ENCODE assay signal across 8 mouse cellular contexts in the genomic region with DNA sequence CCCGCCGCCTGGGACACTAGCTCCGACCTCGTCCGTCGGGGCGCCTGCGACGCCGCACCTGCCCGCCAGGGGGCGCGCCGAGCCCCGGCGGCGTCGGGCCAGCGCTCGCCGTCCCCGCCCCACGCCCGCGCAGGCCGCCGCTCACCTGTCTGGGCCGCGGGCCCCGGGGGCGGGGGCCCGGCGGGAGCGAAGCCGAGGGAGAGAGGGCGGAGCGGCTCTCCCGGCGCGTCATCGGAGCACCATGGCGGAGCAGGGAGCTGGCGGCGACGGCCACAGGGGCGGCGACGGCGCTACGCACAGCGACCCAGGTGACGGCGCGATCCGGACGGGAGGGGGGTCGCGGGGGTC. TPM values are rescaled to one million over a fixed set of nuclear protein-coding genes. Genes with fewer than 3 reads are reported as not detected.
DNase-seq lines count a peak whose midpoint lies in the region; ATAC-seq and TF ChIP-seq lines count a peak whose summit lies in the region.

No protein-coding gene starts in this region.

- no peak for TF ChIP-seq POLR2A in ES-Bruce4 (IDR thresholded peaks at IDR 0.05; ENCODE audit: insufficient read depth, low read length)

- H3K27ac ChIP-seq in ES-Bruce4 (ENCODE audit: insufficient read depth, low read length), result no peak overlapping the region

- peak; percentile 69 for ATAC-seq in erythroblast, adult 5-6 weeks (replicated peaks; ENCODE audit: low FRiP score, poor library complexity, severe bottlenecking)

- TF ChIP-seq CTCF in ES-Bruce4 (IDR thresholded peaks at IDR 0.05; ENCODE audit: low read depth, low read length), result peak; percentile 47

- no peaks in the 10 kb centered on the region for H3K9me3 ChIP-seq in ES-Bruce4 (replicated peaks; ENCODE audit: control insufficient read depth, insufficient read depth, low read length, poor library complexity, severe bottlenecking)

- peak; percentile 71 to 77 for DNase-seq in adrenal gland, postnatal 36 days
- peak; percentile 65 to 67 for DNase-seq in heart, postnatal 14 days
- peak; percentile 73 to 85 for DNase-seq in kidney, postnatal 4 days
- DNase-seq in lung, postnatal 14 days, result peak; percentile 70
- DNase-seq in retina, embryonic 14.5 days (ENCODE audit: low spot score), result peak; percentile 65
- DNase-seq in urinary bladder, postnatal 4 days (ENCODE audit: low spot score in 2 of 2), result peak; percentile 61 to 64

- peak overlapping the region; percentile 91 for H3K9ac ChIP-seq in ES-Bruce4 (ENCODE audit: low read depth, poor library complexity, severe bottlenecking)

- H3K27me3 ChIP-seq in ES-Bruce4 (ENCODE audit: control insufficient read depth, insufficient read depth, low read length, poor library complexity, severe bottlenecking), result no peaks in the 10 kb centered on the region

- intact Hi-C loops in heart, postnatal 14 days (cut with DNase I), result no loop called here

- peak overlapping the region; percentile 80 for H3K4me3 ChIP-seq in ES-Bruce4 (ENCODE audit: low read depth, low read length)

- H3K36me3 ChIP-seq in ES-Bruce4 (ENCODE audit: control insufficient read depth, insufficient read depth, low read length, poor library complexity, severe bottlenecking), result no peaks in the 10 kb centered on the region

- H3K4me1 ChIP-seq in ES-Bruce4 (ENCODE audit: control insufficient read depth, insufficient read depth, low read length), result peaks cover 1% of the 10 kb centered on the region

- TF ChIP-seq EP300 in ES-Bruce4 (IDR thresholded peaks at IDR 0.05; ENCODE audit: insufficient read depth, low read depth, low read length), result no peak

RNA-seq across cellular contexts. Expression of gene Map7, which starts 0.5 kb away (rescaled TPM):
- 108 and 126 TPM in 2 replicates for polyA plus RNA-seq in ES-Bruce4 (2011; ENCODE audit: insufficient read depth, insufficient read length, low read depth, missing spikeins)
- 10 to 100 TPM; 15.1 to 17.9 TPM for total RNA-seq in adrenal gland, postnatal 36 days (2021)
- 0.96 TPM in 1 of 2 replicates, not detected in the other for total RNA-seq in erythroblast, adult 5-6 weeks (2015; ENCODE audit: low replicate concordance)
- total RNA-seq in erythroblast, adult 5-6 weeks (2017; ENCODE audit: low replicate concordance), result 2.8 and 11.3 TPM in 2 replicates
- total RNA-seq in heart, postnatal 14 days (2021), result 10 to 100 TPM; 17.4 to 20.9 TPM
